Mouse (Mus musculus): Measurements from ENCODE around the gene Art1.

DNA sequence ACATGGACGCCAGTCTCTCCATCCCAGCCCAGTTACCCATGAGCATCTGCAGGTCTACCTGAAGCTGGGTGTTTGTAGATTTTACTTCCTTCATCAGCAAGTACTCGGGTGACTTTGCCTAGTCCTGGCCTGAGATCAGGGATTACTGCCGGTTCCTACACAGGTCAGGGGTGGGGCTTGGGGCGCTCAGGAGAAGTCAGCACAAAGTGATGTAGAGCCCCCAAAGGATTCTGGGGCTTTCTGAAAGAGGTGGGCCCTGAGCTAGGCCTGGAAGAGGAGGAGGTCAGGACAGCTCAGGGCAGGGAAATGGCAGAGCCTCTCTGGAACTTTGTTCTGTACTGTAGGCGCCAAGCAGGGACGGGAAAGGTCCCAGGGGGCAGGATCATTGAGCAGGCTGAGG, 1.2 kb downstream of the Art1 start:
- TF ChIP-seq MAX (IDR thresholded peaks at IDR 0.05; ENCODE audit: low read depth): no peak
- TF ChIP-seq POLR2A (IDR thresholded peaks at IDR 0.05; ENCODE audit: insufficient read length, low read depth): no peak
- no peak for TF ChIP-seq E2F4 (IDR thresholded peaks at IDR 0.05; ENCODE audit: insufficient read depth)
- TF ChIP-seq POLR2AphosphoS2 (IDR thresholded peaks at IDR 0.05; ENCODE audit: insufficient read length, low read depth): no peak
- TF ChIP-seq MYOD1 (IDR thresholded peaks at IDR 0.05; ENCODE audit: control insufficient read depth in 1 of 3, insufficient read length in 2 of 3, low read depth in 2 of 3): no peak
- no peak for TF ChIP-seq TCF12 (IDR thresholded peaks at IDR 0.05; ENCODE audit: insufficient read depth, poor library complexity, severe bottlenecking)
- TF ChIP-seq MYOG (IDR thresholded peaks at IDR 0.05; ENCODE audit: control insufficient read depth in 1 of 3, insufficient read depth in 1 of 3, insufficient read length in 2 of 3, low read depth in 2 of 3): no peak
